Mouse (Mus musculus) CH12.LX (cell line): ENCODE data around the gene Serinc5.

Source experiments
- CTCF ChIP-seq, 2 experiments: IDR thresholded peaks in 1 of 2; conservative IDR thresholded peaks in 1 of 2; 2 replicates each; pipeline ENCODE4 v1.5.1; 2011 to 2012; ENCODE audit warnings: low read depth in 2 of 2, low read length in 2 of 2, improper control_type of control experiment in 1 of 2, inconsistent platforms in 1 of 2, mild to moderate bottlenecking in 1 of 2, moderate library complexity in 1 of 2
- EP300 ChIP-seq: IDR thresholded peaks from 2 replicates; pipeline ENCODE4 v1.6.1; 2011; ENCODE audit warnings: low read length, improper control_type of control experiment
- IRF4 ChIP-seq: IDR thresholded peaks from 2 replicates; pipeline ENCODE4 v1.6.1; 2014; ENCODE audit warnings: low read depth, mild to moderate bottlenecking, inconsistent platforms, low read length, improper control_type of control experiment
- POLR2A ChIP-seq: IDR thresholded peaks from 2 replicates; pipeline ENCODE4 v1.6.1; 2011; ENCODE audit warnings: low read depth, mild to moderate bottlenecking, improper control_type of control experiment, low read length
- USF1 ChIP-seq: IDR thresholded peaks from 2 replicates; pipeline ENCODE4 v1.6.1; 2014; ENCODE audit warnings: low read depth, mild to moderate bottlenecking, inconsistent platforms, low read length, improper control_type of control experiment
- ZNF384 ChIP-seq: IDR thresholded peaks from 2 replicates; pipeline ENCODE4 v1.6.1; 2012; ENCODE audit warnings: low read depth, low read length, improper control_type of control experiment, inconsistent platforms

DNA sequence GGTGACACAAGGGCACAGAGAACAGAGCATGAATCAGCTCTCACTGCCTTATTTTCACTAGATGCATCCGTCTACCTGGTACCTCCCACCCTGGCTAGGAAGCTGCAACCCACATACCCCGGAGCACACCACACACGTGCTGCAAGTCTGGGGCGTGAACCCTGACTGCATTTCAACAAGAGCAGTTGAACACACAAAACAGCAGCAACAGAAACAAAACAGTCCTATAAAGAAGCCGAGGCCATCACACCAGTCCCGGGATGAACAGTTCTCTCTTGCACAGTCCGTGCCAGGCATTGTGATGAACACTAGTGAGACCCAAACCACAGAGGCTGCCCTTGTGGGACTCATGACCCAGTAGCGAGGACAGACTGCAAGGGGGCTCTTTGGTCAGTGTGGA lies 142.8 kb downstream of the Serinc5 start:
- TF ChIP-seq CTCF (conservative IDR thresholded peaks at IDR 0.05 in 1 of 2, IDR thresholded peaks at IDR 0.05 in 1 of 2; ENCODE audit: low read depth in 2 of 2, low read length in 2 of 2): no peak
- TF ChIP-seq IRF4: no peak
- TF ChIP-seq EP300: no peak
- no peak for TF ChIP-seq POLR2A
- TF ChIP-seq USF1: no peak
- no peak for TF ChIP-seq ZNF384
